Mouse (Mus musculus): ENCODE data around the gene Mutyh. TPM values are rescaled to one million over a fixed set of nuclear protein-coding genes. Genes with fewer than 3 reads are reported as not detected.

Gene Mutyh
- polyA plus RNA-seq, 1 experiment: 6.3 TPM

- no peaks in the 10 kb centered on the region for H3K79me2 ChIP-seq (ENCODE audit: control insufficient read depth, insufficient read depth)
Measured at GRCm38 (mm10) chr4:116820902-116821693, 13.6 kb downstream of the Mutyh start.

GRCm38 (mm10) chr4:116821694-116822016 lies 14.1 kb downstream of the Mutyh start, which contains the start of gene Hpdl:
TSS of gene Hpdl (minus strand) at chr4:116821707.
- Histone ChIP-seq H3K79me3 (ENCODE audit: low read depth) (no peaks in the 10 kb centered on the region), H3K79me2 (ENCODE audit: control insufficient read depth, insufficient read depth) (no peaks in the 10 kb centered on the region), H3ac (ENCODE audit: control insufficient read depth, insufficient read length, low read depth) (peak within 1 kb of the TSS; percentile 75), H3K27me3 (ENCODE audit: control insufficient read depth, insufficient read depth, insufficient read length) (no peaks in the 10 kb centered on the region), H3K36me3 (ENCODE audit: control insufficient read depth, insufficient read depth) (no peaks in the 10 kb centered on the region), H3K4me3 (ENCODE audit: insufficient read depth, poor library complexity, severe bottlenecking) (peak within 1 kb of the TSS; percentile 31)
- no peak for TF ChIP-seq MYOD1 (IDR thresholded peaks at IDR 0.05; ENCODE audit: control insufficient read depth, insufficient read length, low read depth)
- no peak for TF ChIP-seq CTCF (IDR thresholded peaks at IDR 0.05; ENCODE audit: control insufficient read depth, insufficient read depth, insufficient read length)

More at GRCm38 (mm10) chr4:116820902-116821693, 13.6 kb downstream of the Mutyh start:
- Histone ChIP-seq H3K36me3 (ENCODE audit: control insufficient read depth, insufficient read depth) (no peaks in the 10 kb centered on the region), H3K4me3 (ENCODE audit: insufficient read depth, poor library complexity, severe bottlenecking) (peak overlapping the region; percentile 31), H3K79me3 (ENCODE audit: low read depth) (no peaks in the 10 kb centered on the region), H3ac (ENCODE audit: control insufficient read depth, insufficient read length, low read depth) (peak overlapping the region; percentile 75), H3K27me3 (ENCODE audit: control insufficient read depth, insufficient read depth, insufficient read length) (no peaks in the 10 kb centered on the region)
- no peak for TF ChIP-seq MYOD1 (IDR thresholded peaks at IDR 0.05; ENCODE audit: control insufficient read depth, insufficient read length, low read depth)
- TF ChIP-seq CTCF (IDR thresholded peaks at IDR 0.05; ENCODE audit: control insufficient read depth, insufficient read depth, insufficient read length): no peak
- peak; percentile 43 for TF ChIP-seq MAX (IDR thresholded peaks at IDR 0.05)
- no peak for TF ChIP-seq FOSL1 (IDR thresholded peaks at IDR 0.05; ENCODE audit: insufficient read depth, low read length, poor library complexity, severe bottlenecking)

- H3K36me3 ChIP-seq (ENCODE audit: control insufficient read depth, insufficient read depth): no peaks in the 10 kb centered on the region
- no peak overlapping the region for H3K4me3 ChIP-seq (ENCODE audit: insufficient read depth, poor library complexity, severe bottlenecking)
- H3K27me3 ChIP-seq (ENCODE audit: control insufficient read depth, insufficient read depth, insufficient read length): no peaks in the 10 kb centered on the region
- no peak overlapping the region for H3ac ChIP-seq (ENCODE audit: control insufficient read depth, insufficient read length, low read depth)
- H3K79me2 ChIP-seq (ENCODE audit: control insufficient read depth, insufficient read depth): no peaks in the 10 kb centered on the region
- no peak for TF ChIP-seq MYOD1 (IDR thresholded peaks at IDR 0.05; ENCODE audit: control insufficient read depth, insufficient read length, low read depth)
- TF ChIP-seq USF1 (IDR thresholded peaks at IDR 0.05; ENCODE audit: low read depth): no peak
- no peak for TF ChIP-seq CEBPB (IDR thresholded peaks at IDR 0.05; ENCODE audit: low read depth)
- TF ChIP-seq FOSL1 (IDR thresholded peaks at IDR 0.05; ENCODE audit: insufficient read depth, low read length, poor library complexity, severe bottlenecking): no peak
- TF ChIP-seq MAX (IDR thresholded peaks at IDR 0.05): no peak
- no peak for TF ChIP-seq CTCF (IDR thresholded peaks at IDR 0.05; ENCODE audit: control insufficient read depth, insufficient read depth, insufficient read length)
- H3K79me3 ChIP-seq (ENCODE audit: low read depth): no peaks in the 10 kb centered on the region
Measured at GRCm38 (mm10) chr4:116824541-116825004, 17.1 kb downstream of the Mutyh start.

- Histone ChIP-seq H3K79me2 (ENCODE audit: control insufficient read depth, insufficient read depth) (no peaks in the 10 kb centered on the region), H3K4me3 (ENCODE audit: insufficient read depth, poor library complexity, severe bottlenecking) (no peak overlapping the region)
Measured at GRCm38 (mm10) chr4:116827819-116828218, 20.3 kb downstream of the Mutyh start.

GRCm38 (mm10) chr4:116829364-116830069 lies 22.0 kb downstream of the Mutyh start:
- no peaks in the 10 kb centered on the region for H3K79me2 ChIP-seq (ENCODE audit: control insufficient read depth, insufficient read depth)
- no peaks in the 10 kb centered on the region for H3K79me3 ChIP-seq (ENCODE audit: low read depth)
- no peaks in the 10 kb centered on the region for H3K36me3 ChIP-seq (ENCODE audit: control insufficient read depth, insufficient read depth)
- H3K4me3 ChIP-seq (ENCODE audit: insufficient read depth, poor library complexity, severe bottlenecking): no peak overlapping the region
- TF ChIP-seq CEBPB (IDR thresholded peaks at IDR 0.05; ENCODE audit: low read depth) (no peak), MYOG (IDR thresholded peaks at IDR 0.05; ENCODE audit: control insufficient read depth, extremely low read depth, insufficient read length) (no peak), MYOD1 (IDR thresholded peaks at IDR 0.05; ENCODE audit: control insufficient read depth, insufficient read length, low read depth) (no peak), FOSL1 (IDR thresholded peaks at IDR 0.05; ENCODE audit: insufficient read depth, low read length, poor library complexity, severe bottlenecking) (no peak), USF1 (IDR thresholded peaks at IDR 0.05; ENCODE audit: low read depth) (no peak)
- peaks cover 33% of the 10 kb centered on the region for H3K27me3 ChIP-seq (ENCODE audit: control insufficient read depth, insufficient read depth, insufficient read length)
- H3ac ChIP-seq (ENCODE audit: control insufficient read depth, insufficient read length, low read depth): no peak overlapping the region

More at GRCm38 (mm10) chr4:116827819-116828218, 20.3 kb downstream of the Mutyh start:
- Histone ChIP-seq H3ac (ENCODE audit: control insufficient read depth, insufficient read length, low read depth) (no peak overlapping the region), H3K27me3 (ENCODE audit: control insufficient read depth, insufficient read depth, insufficient read length) (peaks cover 29% of the 10 kb centered on the region), H3K79me3 (ENCODE audit: low read depth) (no peaks in the 10 kb centered on the region), H3K36me3 (ENCODE audit: control insufficient read depth, insufficient read depth) (no peaks in the 10 kb centered on the region)
- TF ChIP-seq FOSL1 (IDR thresholded peaks at IDR 0.05; ENCODE audit: insufficient read depth, low read length, poor library complexity, severe bottlenecking) (no peak), USF1 (IDR thresholded peaks at IDR 0.05; ENCODE audit: low read depth) (no peak), MAX (IDR thresholded peaks at IDR 0.05) (no peak), CEBPB (IDR thresholded peaks at IDR 0.05; ENCODE audit: low read depth) (no peak), CTCF (IDR thresholded peaks at IDR 0.05; ENCODE audit: control insufficient read depth, insufficient read depth, insufficient read length) (no peak), MYOD1 (IDR thresholded peaks at IDR 0.05; ENCODE audit: control insufficient read depth, insufficient read length, low read depth) (no peak), MYOG (IDR thresholded peaks at IDR 0.05; ENCODE audit: control insufficient read depth, extremely low read depth, insufficient read length) (no peak)

- H3K27me3 ChIP-seq (ENCODE audit: control insufficient read depth, insufficient read depth, insufficient read length): peaks cover 33% of the 10 kb centered on the region
- no peak overlapping the region for H3K4me3 ChIP-seq (ENCODE audit: insufficient read depth, poor library complexity, severe bottlenecking)
- no peak for TF ChIP-seq USF1 (IDR thresholded peaks at IDR 0.05; ENCODE audit: low read depth)
- TF ChIP-seq MAX (IDR thresholded peaks at IDR 0.05): no peak
- TF ChIP-seq CTCF (IDR thresholded peaks at IDR 0.05; ENCODE audit: control insufficient read depth, insufficient read depth, insufficient read length): no peak
- no peak for TF ChIP-seq CEBPB (IDR thresholded peaks at IDR 0.05; ENCODE audit: low read depth)
- H3K36me3 ChIP-seq (ENCODE audit: control insufficient read depth, insufficient read depth): no peaks in the 10 kb centered on the region
- no peaks in the 10 kb centered on the region for H3K79me2 ChIP-seq (ENCODE audit: control insufficient read depth, insufficient read depth)
- no peaks in the 10 kb centered on the region for H3K79me3 ChIP-seq (ENCODE audit: low read depth)
- no peak overlapping the region for H3ac ChIP-seq (ENCODE audit: control insufficient read depth, insufficient read length, low read depth)
Measured at GRCm38 (mm10) chr4:116830070-116830368, 22.5 kb downstream of the Mutyh start.

Data from C2C12 (cell line).